Mouse (Mus musculus) retina, embryonic 14.5 days (tissue): Measurements from ENCODE around the gene Map3k6.

ENCODE experiments used
- DNase-seq: peaks from one replicate; pipeline ENCODE4 v3.0.0-alpha.2; 2015; ENCODE audit warnings: low spot score

The Map3k6 gene

GRCm38 (mm10) chr4:133255392-133255791 is 14.8 kb downstream of the Map3k6 start:
- no peak for DNase-seq

- DNase-seq, result peak; percentile 19
These were observed 16.2 kb downstream of the Map3k6 start for GRCm38 (mm10) chr4:133256820-133257219.

- no peak for DNase-seq
These were observed 16.6 kb downstream of the Map3k6 start for GRCm38 (mm10) chr4:133257230-133257629.

DNA sequence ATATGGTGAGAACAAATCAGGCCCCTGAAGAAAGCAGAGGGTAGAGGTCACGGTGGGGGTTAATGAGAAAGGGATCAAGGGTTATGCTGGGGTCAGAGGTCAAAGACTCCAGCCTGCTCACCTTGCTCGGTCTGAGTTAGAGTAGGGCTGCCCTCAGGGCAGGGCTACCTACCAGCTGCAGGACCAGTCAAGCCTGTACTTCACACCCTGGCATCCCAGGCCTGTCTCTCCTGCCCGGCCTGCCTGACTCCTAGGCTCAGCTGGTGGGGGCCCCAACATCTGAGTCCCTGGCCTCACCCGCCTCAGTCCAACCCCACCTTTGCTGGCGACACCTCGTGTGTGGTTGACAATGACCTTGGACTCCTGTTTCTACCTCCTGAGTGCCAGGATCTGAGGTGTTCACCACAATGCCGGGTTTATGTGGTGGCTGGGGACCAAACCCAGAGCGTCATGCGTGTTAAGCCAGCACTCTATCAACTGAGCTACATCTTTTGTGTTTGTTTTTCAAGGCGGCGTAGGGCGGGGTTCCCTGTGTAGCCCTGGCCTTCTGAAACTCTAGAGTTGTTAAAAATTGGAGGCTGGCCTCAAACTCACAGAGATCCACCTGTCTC is 17.3 kb downstream of the Map3k6 start:
- no peak for DNase-seq

GRCm38 (mm10) chr4:133261641-133262374 is 21.2 kb downstream of the Map3k6 start:
- no peak for DNase-seq

DNA sequence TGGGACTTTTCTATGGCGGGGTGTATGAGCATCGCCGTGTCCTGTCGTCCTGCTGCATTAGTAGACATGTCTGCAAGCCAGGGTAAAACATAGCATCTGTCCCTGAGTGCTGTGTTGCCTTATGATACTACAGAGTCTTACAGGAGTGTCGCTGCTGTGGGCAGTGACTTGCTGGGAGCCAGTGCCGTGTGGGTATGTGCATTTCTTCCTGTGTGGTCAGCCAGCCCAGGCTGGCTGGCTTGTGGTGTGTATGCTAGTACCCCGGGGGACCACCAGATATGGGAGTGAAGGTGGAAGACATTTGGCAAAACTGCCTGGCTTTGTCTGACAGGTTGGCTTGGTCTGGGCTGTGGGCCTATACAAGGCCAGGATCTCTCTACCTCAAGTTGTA is 21.8 kb downstream of the Map3k6 start:
- no peak for DNase-seq

DNA sequence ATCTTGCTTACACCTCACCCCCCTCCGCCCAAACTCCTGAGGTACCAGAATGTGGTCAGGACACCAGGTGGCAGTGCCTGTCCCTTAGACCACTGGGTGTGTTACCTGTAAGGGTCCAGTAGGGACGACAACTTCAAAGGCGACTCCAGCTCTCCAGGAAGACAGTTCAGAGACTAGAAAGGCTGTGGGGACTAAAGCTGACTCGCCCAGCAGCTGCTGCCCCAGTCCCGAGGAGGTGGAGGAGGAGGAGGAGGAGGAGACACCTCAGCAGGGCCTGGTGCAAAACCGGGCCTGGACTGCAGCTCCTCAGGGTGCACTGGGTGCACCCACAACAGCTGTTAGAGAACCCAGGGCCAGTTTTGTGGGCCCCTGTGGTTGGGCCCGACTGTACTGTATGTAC is 22.3 kb downstream of the Map3k6 start, which contains the start of gene Sytl1:
TSS of gene Sytl1 (minus strand) at position 232 of the 400 bp plus-strand sequence.
- DNase-seq, result no peak

DNA sequence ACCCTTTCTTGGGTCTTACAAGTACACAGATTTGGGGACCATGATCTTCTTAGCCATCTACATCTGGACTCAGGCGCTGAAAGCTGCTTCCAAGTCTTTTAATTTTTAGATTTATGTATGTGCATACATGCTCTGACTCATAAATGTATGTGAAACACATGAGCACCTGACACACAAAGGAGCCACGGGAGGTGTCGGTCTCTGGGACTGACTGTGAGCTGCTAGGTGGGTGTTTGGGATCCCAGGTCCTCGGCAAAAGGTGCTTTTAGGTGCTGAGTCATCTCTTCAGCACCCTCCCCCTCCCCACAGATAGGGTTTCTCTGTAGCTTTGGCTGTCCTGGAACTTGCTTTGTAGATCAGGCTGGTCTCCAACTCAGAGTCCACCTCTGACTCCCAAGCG is 23.1 kb downstream of the Map3k6 start:
- DNase-seq, result no peak

GRCm38 (mm10) chr4:133264559-133264958 is 23.9 kb downstream of the Map3k6 start:
- DNase-seq, result no peak

DNA sequence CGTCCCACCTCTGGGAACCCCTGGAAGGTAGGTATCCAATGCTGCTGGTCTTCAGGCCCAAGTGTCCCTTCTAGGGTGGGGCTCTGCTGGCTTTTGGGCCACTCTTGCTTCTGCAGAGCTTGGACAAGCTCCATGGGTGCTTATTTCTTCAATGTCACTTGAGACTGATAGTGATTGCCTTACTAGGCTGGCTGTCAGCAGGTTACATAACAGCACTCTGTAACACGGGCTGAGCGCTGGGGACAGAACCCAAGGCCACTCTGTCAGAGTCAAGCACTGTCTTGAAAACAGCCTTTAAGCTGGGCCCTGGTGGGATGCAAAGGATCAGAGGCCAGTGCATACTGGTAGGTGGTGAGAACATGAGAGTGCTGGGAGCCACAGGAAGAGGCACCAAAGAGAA is 24.7 kb downstream of the Map3k6 start:
- no peak for DNase-seq

- no peak for DNase-seq
These were observed 25.1 kb downstream of the Map3k6 start for GRCm38 (mm10) chr4:133265759-133266158.

GRCm38 (mm10) chr4:133266248-133266880 is 25.7 kb downstream of the Map3k6 start:
- DNase-seq, result no peak

- no peak for DNase-seq
These were observed 28.3 kb downstream of the Map3k6 start for GRCm38 (mm10) chr4:133268931-133269330.

- DNase-seq, result no peak
These were observed 29.0 kb downstream of the Map3k6 start for GRCm38 (mm10) chr4:133269596-133269995.

- DNase-seq, result no peak
These were observed 30.3 kb downstream of the Map3k6 start for GRCm38 (mm10) chr4:133270929-133271328.

GRCm38 (mm10) chr4:133277104-133278026 is 36.7 kb downstream of the Map3k6 start, which contains the start of gene Tmem222:
TSS of gene Tmem222 (minus strand) at chr4:133277792.
- peak; percentile 98 for DNase-seq

DNA sequence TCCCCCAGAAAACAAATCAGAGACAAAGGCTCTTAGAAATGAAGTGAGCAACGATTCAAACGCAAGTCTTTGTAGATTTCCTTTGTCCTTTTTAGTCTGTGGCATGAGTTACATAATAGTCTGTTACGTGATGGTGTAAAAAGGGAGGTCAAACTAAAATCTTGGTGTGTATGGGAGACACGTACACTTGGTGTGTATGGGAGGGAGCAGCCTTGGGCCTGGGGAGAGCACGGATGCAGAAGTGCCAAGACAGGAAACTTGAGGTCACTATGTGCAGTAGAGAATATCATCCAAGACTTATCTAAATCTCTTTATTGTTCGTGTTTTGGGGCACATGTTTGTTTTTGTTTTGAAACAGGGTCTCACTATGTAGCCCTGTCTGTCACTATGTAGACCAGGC is 37.4 kb downstream of the Map3k6 start:
- DNase-seq, result no peak

DNA sequence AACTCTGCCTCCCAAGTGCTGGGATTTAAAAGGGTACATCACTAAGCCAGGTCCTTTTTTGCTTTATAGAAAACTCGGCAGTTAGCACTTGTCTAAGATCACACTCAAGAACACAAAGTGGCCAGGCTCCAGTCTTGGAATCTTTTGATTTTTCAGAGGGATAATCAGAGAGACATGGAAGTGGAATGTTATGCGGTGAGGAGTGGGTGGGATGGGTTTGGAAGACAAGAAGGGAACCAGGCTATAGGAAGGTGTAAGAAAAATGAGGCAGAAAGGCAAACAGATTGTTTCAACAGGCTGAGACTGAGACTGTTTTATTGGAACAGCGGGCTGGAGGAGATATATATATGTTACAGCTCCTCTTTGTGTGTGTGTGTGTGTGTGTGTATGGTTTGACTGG is 37.9 kb downstream of the Map3k6 start:
- no peak for DNase-seq

- DNase-seq, result no peak
These were observed 40.9 kb downstream of the Map3k6 start for GRCm38 (mm10) chr4:133281513-133281912.

- DNase-seq, result peak; percentile 42
These were observed 41.4 kb downstream of the Map3k6 start for GRCm38 (mm10) chr4:133281951-133282481.

DNA sequence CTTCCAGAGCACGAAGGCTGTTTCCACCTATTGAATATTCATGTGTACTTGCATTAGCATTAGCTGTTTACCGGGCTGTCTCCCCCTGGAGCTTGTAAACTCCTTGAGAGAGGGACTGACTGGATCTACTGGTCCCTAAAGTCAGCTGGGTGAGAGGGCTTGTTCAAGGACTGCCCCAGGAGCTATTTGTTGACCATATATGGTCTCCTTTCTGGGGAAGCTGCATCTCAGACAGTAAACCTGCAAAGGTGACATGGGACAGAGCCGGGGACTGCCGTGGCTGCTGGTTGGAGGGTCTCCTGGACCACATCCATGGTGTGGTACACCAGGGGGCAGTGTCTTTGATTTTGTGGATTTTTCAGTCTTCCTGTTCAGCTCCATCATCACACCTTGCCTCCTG is 42.0 kb downstream of the Map3k6 start:
- DNase-seq, result no peak

DNA sequence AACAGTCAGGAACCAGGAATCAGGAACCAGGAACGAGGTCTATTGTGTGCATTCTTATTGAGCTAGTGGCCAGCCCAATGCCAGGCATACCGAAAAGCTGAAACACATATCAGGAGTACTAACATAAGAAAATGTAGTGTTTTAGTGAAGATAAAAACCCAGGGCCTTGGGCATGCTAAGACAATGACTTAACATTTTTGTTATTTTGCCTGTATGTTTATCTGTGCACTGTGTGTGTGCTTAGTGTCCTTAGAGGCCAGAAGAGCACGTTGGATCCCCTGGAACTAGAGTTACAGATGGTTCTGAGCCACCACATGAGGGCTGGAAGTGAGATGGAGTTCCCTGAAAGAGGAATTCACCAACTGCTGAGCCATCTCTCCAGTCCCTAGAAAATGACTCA is 44.7 kb downstream of the Map3k6 start:
- DNase-seq, result no peak
